Comparison of ENCODE assay signal across 22 mouse cellular contexts in genomic region chr2:61659254-61659653, GRCm38 (mm10). TPM values are rescaled to one million over a fixed set of nuclear protein-coding genes. Genes with fewer than 3 reads are reported as not detected.
DNase-seq lines count a peak whose midpoint lies in the region; ATAC-seq lines count a peak whose summit lies in the region.
"Had no signal": no experiment of that assay in that cellular context is flagged by ENCODE, and none has a peak within 500 bp of the region (broad histone marks: within the 10 kb centered on the region; RNA-seq: fewer than 3 reads in every experiment).

No protein-coding gene starts in this region.

- no peaks in the 10 kb centered on the region for H3K27me3 ChIP-seq in forebrain, embryonic 14.5 days (replicated peaks; ENCODE audit: control insufficient read depth, insufficient read depth, low read length)
- H3K27me3 ChIP-seq in forebrain, embryonic 10.5 days (ENCODE audit: poor library complexity, severe bottlenecking), result peaks cover 48% of the 10 kb centered on the region
- no peaks in the 10 kb centered on the region for H3K27me3 ChIP-seq in forebrain, embryonic 16.5 days (replicated peaks; ENCODE audit: control insufficient read depth, insufficient read depth, low read length)
- 0 out of 2 replicates have a peak, but pooled peaks cover 6% of the 10 kb centered on the region for H3K27me3 ChIP-seq in forebrain, embryonic 12.5 days
- H3K27me3 ChIP-seq: CH12.LX; embryonic facial prominence, embryonic 12.5 days; forebrain, embryonic 13.5 days had no signal

- peaks cover 17% of the 10 kb centered on the region for H3K4me1 ChIP-seq in forebrain, embryonic 14.5 days (ENCODE audit: control insufficient read depth, insufficient read depth, low read length)
- H3K4me1 ChIP-seq in forebrain, embryonic 10.5 days, result peaks cover 28% of the 10 kb centered on the region
- peaks cover 36% of the 10 kb centered on the region for H3K4me1 ChIP-seq in forebrain, embryonic 16.5 days (replicated peaks; ENCODE audit: control insufficient read depth, insufficient read depth, low read length)
- peaks cover 10% of the 10 kb centered on the region; the same call in 1 of the 2 replicates for H3K4me1 ChIP-seq in forebrain, embryonic 12.5 days

- no peak for ATAC-seq in forebrain, embryonic 14.5 days
- ATAC-seq in forebrain, embryonic 16.5 days, result no peak
- no peak for ATAC-seq in forebrain, embryonic 12.5 days (ENCODE audit: low FRiP score)
- ATAC-seq: activated CD4-positive, CD25-positive, alpha-beta regulatory T cell, adult 4 months; CD4-positive, CD25-positive, alpha-beta regulatory T cell, adult 4 months; forebrain, embryonic 13.5 days; Patski had no signal

- DNase-seq in forebrain, embryonic 14.5 days (ENCODE audit: low spot score), result no peak
- no peak for DNase-seq in forebrain, embryonic 10.5 days (ENCODE audit: extremely low spot score, low spot score)
- no peak for DNase-seq in lung, postnatal 14 days
- DNase-seq: adrenal gland, adult 8-10 months; adrenal gland, postnatal 14 days; adrenal gland, postnatal 36 days; B cell, adult 2 months; cerebellum, adult 11-12 months; cerebellum, adult 2 months; cerebellum, adult 9-10 months; cerebellum, postnatal 10 days; cerebellum, postnatal 25 days had no signal

- 67% methylated on average over 2 of the region's 2 CpGs for WGBS in forebrain, embryonic 14.5 days
- 84% methylated on average over 2 of the region's 2 CpGs for WGBS in forebrain, embryonic 10.5 days
- WGBS in forebrain, embryonic 16.5 days, result 46% methylated on average over 2 of the region's 2 CpGs
- 77% methylated on average over 2 of the region's 2 CpGs for WGBS in forebrain, embryonic 12.5 days

- 0 out of 2 replicates have a peak overlapping the region, but pooled peaks have one; percentile 48 for H3K27ac ChIP-seq in forebrain, embryonic 14.5 days (ENCODE audit: low read depth, low read length)
- H3K27ac ChIP-seq in forebrain, embryonic 10.5 days, result no peak overlapping the region
- peak overlapping the region; percentile 50; the same call in 1 of the 2 replicates for H3K27ac ChIP-seq in forebrain, embryonic 16.5 days (ENCODE audit: low read length)
- H3K27ac ChIP-seq in forebrain, embryonic 12.5 days, result no peak overlapping the region
- H3K27ac ChIP-seq: embryonic facial prominence, embryonic 10.5 days; embryonic facial prominence, embryonic 12.5 days had no signal

- no peaks in the 10 kb centered on the region for H3K36me3 ChIP-seq in forebrain, embryonic 14.5 days (ENCODE audit: control insufficient read depth, insufficient read depth, low read length)
- no peaks in the 10 kb centered on the region for H3K36me3 ChIP-seq in forebrain, embryonic 10.5 days (replicated peaks)
- H3K36me3 ChIP-seq in forebrain, embryonic 16.5 days (ENCODE audit: control insufficient read depth, insufficient read depth), result no peaks in the 10 kb centered on the region
- H3K36me3 ChIP-seq in forebrain, embryonic 12.5 days (replicated peaks), result no peaks in the 10 kb centered on the region
- H3K36me3 ChIP-seq: embryonic facial prominence, embryonic 10.5 days; embryonic facial prominence, embryonic 12.5 days had no signal

- H3K4me2 ChIP-seq in forebrain, embryonic 14.5 days (ENCODE audit: low read length), result no peak overlapping the region
- H3K4me2 ChIP-seq in forebrain, embryonic 16.5 days (ENCODE audit: low read length), result no peak overlapping the region
- H3K4me2 ChIP-seq in forebrain, embryonic 12.5 days, result no peak overlapping the region
- H3K4me2 ChIP-seq: embryonic facial prominence, embryonic 12.5 days; forebrain, embryonic 13.5 days had no signal

- no peak overlapping the region for H3K4me3 ChIP-seq in forebrain, embryonic 14.5 days (ENCODE audit: low read depth, low read length)
- no peak overlapping the region for H3K4me3 ChIP-seq in forebrain, embryonic 10.5 days
- H3K4me3 ChIP-seq in forebrain, embryonic 16.5 days (replicated peaks; ENCODE audit: low read length), result no peak overlapping the region
- H3K4me3 ChIP-seq in forebrain, embryonic 12.5 days (replicated peaks), result no peak overlapping the region
- H3K4me3 ChIP-seq: embryonic facial prominence, embryonic 10.5 days; embryonic facial prominence, embryonic 12.5 days; forebrain, embryonic 13.5 days had no signal

- no peaks in the 10 kb centered on the region for H3K9me3 ChIP-seq in forebrain, embryonic 14.5 days (replicated peaks; ENCODE audit: control insufficient read depth, low read length)
- no peaks in the 10 kb centered on the region for H3K9me3 ChIP-seq in forebrain, embryonic 10.5 days
- no peaks in the 10 kb centered on the region for H3K9me3 ChIP-seq in forebrain, embryonic 16.5 days (ENCODE audit: control insufficient read depth, low read length)
- H3K9me3 ChIP-seq in forebrain, embryonic 12.5 days, result no peaks in the 10 kb centered on the region
- H3K9me3 ChIP-seq: embryonic facial prominence, embryonic 10.5 days; embryonic facial prominence, embryonic 12.5 days; forebrain, embryonic 13.5 days; G1E had no signal

- no peak overlapping the region for H3K9ac ChIP-seq in forebrain, embryonic 14.5 days (ENCODE audit: low read length)
- no peak overlapping the region for H3K9ac ChIP-seq in forebrain, embryonic 16.5 days (replicated peaks; ENCODE audit: low read depth, low read length)
- no peak overlapping the region for H3K9ac ChIP-seq in forebrain, embryonic 12.5 days
- H3K9ac ChIP-seq: embryonic facial prominence, embryonic 12.5 days; forebrain, embryonic 13.5 days had no signal

RNA-seq across cellular contexts. Expression of gene Psmd14, which starts 52.2 kb away (rescaled TPM):
- polyA plus RNA-seq in forebrain, embryonic 14.5 days (2014; fragmentation: Nextera tagmentation; extraction: Ambion mirVana), result 279 and 296 TPM in 2 replicates
- polyA plus RNA-seq in forebrain, embryonic 10.5 days (2016; fragmentation: Nextera tagmentation; extraction: Ambion mirVana), result 287 and 291 TPM in 2 replicates
- 253 and 271 TPM in 2 replicates for polyA plus RNA-seq in forebrain, embryonic 16.5 days (2015; fragmentation: Nextera tagmentation; extraction: Ambion mirVana)
- 265 and 271 TPM in 2 replicates for polyA plus RNA-seq in forebrain, embryonic 12.5 days (2016; fragmentation: Nextera tagmentation; extraction: Ambion mirVana)

Comparison
In these comparisons a context has a peak if more than half of its experiments do, and no peak if none do; other contexts are left out.
1. H3K27ac ChIP-seq: peak in forebrain, embryonic 14.5 days (single experiment) and forebrain, embryonic 16.5 days (single experiment); none in forebrain, embryonic 10.5 days (single experiment) and forebrain, embryonic 12.5 days (single experiment).